Mouse (Mus musculus) gastrocnemius, postnatal 25 days (tissue): ENCODE measurements at regions not wholly inside any gene's neighbourhood (a gene's known extent, or its start where the extent isn't known, plus 50 kb on each side); places are given as distances from the start of the nearest gene placed in this dataset.
"Not testable (repeated sequence)": the region's sequence is repeated elsewhere in the genome, so short reads cannot be mapped to it uniquely, and the experiment has no call there.

Experiments
- DNase-seq: peaks from one replicate; pipeline ENCODE4 v3.0.0; 2022

GRCm38 (mm10) chr13:26865930-26866555, 96.1 kb upstream of the Hdgfl1 start:
- no peak for DNase-seq

DNA sequence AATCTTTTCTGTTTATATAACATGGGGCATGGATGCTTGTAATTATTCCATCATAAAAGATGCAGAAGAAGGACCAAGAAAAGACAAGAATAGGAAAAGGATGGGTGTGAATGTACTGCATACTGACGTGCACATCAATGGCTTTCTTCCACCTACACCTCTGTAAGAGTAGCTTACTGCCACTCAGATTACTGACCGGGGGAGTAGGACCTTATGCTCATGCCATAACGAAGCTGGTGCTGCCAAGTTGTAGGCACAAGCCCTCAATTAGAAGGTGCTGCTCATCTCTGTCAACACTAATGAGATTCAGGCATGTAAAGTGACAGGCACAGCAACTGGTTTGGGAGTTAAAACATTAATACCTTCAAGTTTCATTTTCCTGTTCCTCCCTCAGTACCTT, 97.8 kb upstream of the Hdgfl1 start:
- DNase-seq = no peak

DNA sequence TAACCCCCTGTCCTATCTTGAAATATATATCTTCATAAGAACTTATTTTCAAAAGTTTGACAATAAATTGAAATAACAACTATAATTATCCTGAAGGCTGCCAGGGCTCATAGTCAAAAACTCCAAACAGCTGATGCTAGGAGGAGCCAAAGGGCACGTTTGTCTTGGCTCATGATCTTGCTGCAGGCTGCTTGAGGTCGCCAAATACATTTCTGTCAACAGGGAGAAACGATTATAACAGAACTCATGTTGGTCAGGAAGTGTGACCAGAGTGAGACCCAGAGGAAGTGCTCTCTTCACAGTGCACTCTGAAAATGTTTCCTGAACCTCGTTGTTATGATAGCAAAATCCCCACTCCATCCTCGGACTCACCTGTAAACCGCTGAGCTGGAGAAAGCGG, 140.9 kb upstream of the Prl start:
- DNase-seq = peak; percentile 17

DNA sequence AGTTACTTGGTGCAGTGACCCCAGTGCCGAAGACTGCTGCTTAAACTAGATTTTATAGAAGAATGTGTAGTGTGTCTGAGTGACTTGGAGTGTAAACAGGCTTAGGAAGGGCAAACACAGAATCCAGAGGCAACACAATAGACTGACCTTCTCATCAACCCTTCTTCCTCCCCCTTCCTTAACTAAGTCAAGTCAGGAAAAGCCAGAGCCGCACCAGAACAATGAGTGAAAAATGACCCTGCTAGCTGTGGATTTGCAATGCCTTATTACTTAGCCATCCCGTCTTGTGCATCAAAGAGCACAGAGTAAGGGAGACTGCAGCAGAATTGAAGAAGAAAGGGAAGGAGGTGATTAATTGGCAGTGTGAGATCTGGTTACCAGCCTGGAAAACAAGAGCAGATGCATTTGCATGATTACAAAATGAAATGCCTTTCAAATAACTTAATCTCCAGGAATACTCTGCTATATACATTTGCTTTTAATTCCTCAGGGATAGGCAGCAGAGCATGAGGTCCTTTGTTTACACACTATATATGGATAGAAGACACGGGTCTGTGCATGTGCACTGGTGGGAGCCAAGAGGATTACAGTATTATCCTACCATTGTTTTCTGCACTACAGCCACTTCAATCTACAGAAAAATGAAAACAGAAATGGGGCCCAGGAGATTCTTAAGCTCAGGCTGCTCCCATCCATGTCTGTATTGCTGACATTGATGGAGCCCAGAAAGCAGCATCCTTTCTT, 124.5 kb upstream of the Prl start:
- DNase-seq = no peak

- DNase-seq = no peak
Measured at GRCm38 (mm10) chr13:26933838-26934237, 123.5 kb upstream of the Prl start.

DNA sequence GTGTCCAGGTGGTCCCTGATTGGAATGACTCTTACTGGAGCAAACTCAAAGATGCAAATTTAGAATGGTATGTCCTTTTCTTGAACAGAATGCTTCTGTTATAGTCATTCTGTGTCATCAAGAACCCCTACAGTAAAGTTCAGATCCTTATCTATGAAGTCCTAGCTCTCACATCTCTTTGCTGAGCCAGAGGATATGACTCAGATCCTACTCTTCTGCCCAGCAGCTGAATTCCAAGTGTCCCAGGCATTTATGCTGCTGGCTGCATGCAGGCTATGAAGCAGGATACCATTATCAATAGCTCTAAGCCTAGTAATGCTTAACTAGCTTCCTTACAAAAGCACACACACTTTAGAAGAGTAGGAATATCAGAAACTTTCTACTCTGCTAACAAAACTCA, 116.9 kb upstream of the Prl start:
- no peak for DNase-seq

GRCm38 (mm10) chr13:26944487-26944886, 112.9 kb upstream of the Prl start:
- DNase-seq = no peak

DNA sequence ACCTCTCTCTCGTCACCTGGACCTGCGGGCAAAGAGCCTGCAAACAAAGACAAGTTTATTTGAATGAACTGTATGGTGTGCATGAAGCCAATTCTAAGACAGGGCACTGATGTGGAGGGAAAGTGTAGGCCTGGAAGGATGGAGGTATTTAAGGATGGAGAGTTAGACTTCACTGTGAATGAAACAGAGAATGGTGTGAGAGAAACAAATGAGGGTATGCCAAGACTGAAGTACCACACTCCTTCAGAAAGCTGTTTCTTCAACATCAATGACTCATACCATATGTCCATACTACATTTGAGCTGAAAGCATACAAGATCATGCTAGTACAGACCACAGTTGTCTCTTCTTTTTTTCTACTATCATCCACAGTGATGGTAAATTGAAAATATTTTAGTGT, 105.9 kb upstream of the Prl start:
- no peak for DNase-seq

DNA sequence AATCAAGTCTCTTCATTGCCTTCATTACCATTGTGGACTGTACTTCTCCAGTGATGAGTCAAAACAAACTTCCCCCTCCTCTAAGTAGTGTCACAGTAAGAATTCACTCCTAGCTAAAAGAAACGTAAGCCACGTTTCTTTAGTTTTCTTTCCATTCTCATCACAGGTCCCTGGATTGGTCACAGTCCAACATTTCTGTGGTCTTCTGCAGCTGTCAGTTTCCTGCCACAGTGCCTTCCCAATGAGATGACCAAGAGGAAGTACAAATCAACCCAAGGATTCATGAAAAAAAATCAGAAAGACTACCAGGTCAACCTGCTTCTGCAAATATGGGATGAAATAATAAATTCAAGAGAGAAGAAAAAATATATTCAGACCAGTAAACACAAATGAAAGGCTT, 103.5 kb upstream of the Prl start:
- no peak for DNase-seq

- DNase-seq = no peak
Measured at GRCm38 (mm10) chr13:26959534-26960100, 97.8 kb upstream of the Prl start.

- not testable (repeated sequence) for DNase-seq
Measured at GRCm38 (mm10) chr13:26960531-26960930, 96.8 kb upstream of the Prl start.

DNA sequence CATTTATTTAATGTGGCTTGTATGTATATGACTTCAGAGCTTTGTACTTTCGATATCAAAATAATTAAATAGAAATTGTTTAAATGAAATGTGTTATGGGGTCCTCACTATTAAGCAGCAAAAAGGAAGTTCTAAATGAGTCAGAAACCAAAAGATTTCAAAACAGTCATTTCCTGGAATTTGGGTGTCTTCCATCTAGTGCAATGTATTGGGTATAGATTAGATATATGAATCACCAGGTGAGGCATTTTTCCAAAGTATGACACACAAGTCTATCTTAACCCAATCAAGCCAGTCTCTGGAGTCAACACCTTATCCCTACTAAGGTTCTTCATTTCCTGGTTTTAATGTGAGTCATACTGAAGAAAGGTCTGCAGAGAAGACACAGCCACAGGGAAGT, 81.3 kb upstream of the Prl start:
- DNase-seq = no peak

GRCm38 (mm10) chr13:26980475-26980874, 76.9 kb upstream of the Prl start:
- DNase-seq = no peak
